Mouse (Mus musculus) right cerebral cortex, adult 2 months (tissue): ENCODE results near the gene Hes1.
A peak's percentile ranks its signal among the peaks of the same experiment; 100 is the strongest.

Experiments
- DNase-seq, 2 experiments: peaks; one replicate each; pipeline ENCODE4 v3.0.0; 2021 to 2022; ENCODE audit warnings: low spot score in 2 of 2

The Hes1 gene

DNA sequence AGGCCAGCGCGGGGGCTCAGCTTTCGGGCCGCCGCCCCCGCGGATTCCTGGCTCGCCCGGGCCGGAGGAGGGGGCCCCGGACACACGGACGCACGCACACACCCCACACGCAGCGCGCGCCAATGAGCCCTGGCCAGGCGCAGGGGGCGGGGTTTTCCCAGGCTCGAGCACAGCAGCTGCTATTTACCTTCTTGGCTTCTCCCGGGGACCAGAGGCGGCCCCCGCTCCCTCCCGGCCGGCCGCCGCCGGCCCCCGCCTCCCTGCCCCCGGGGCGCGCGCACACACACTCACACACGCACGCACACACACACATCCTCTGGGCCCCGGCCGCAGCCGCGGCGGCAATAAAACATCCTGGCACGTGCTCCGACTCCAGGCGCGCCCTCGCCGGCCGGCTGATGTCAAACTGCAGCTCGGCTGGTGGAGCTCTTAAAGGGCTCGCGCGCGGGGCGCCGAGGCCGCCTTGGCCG, at the start of gene Hes1:
Hes1 (plus strand) TSS at position 401 of the 470 bp plus-strand sequence.
- DNase-seq: peak; percentile 78 to 85

- DNase-seq: no peak
Observed at GRCm38 (mm10) chr16:30016064-30016463, 48.1 kb upstream of the Hes1 start.

DNA sequence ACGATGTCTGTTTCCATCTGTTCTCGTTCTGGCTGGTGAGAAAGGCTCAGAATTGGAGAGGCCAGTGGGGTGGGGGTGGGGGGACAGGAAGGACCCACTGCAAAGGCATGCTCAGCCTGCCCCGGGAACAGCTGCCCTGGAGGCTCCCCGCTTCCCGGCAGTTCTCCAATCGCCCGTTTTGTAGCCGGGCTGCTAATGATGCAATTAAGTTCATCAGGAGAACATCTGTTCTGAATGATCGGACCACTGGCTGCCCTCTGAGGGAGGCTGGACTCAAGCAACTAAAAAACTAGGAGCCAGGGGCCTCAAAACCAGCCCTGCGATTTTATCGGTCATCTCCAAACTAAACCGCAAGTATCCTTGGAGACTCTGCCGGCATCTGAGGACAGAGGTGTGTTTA, 44.1 kb upstream of the Hes1 start:
- no peak for DNase-seq

- peak; percentile 64 to 66 for DNase-seq
Observed at GRCm38 (mm10) chr16:30022352-30022751, 41.8 kb upstream of the Hes1 start.

- no peak for DNase-seq
Observed at GRCm38 (mm10) chr16:30022890-30023797, 41.0 kb upstream of the Hes1 start.

- DNase-seq: peak; percentile 64 to 72
Observed at GRCm38 (mm10) chr16:30024681-30025262, 39.4 kb upstream of the Hes1 start.

GRCm38 (mm10) chr16:30028184-30028583, 36.0 kb upstream of the Hes1 start:
- DNase-seq: no peak

DNA sequence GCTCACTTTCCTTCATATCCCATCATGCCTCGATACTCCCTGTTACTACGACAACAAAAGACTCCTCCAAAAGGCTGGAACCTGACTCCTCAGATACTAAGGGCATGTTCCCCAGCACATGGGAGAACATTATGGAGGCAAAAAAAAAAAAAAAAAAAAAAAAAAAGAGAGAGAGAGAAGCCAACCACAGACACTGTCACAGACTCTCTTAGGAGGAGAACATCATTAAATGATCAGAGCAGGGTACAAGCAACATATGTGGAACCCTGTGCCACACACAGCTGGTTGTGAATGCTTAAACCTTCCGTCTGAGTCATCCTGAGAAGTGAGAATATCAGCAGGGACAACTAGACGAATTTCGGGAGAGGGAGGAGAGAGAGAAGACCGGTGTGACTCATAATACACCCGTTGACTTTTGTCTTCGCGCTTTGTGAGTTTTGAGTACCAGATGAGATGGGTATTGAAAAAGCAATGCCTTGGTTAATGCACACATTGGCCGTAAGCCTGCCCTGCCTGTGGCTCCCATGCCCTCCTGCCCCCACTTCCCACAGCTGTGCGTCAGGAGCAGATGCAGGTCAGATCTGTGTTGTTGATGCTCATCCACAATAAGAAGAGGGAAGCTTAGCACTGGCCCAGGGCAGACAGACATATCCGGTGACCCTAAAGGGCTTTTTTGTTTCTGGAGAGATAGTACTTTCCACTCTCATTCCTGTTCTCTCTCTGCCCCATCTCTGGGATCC, 34.8 kb upstream of the Hes1 start:
- peak in 1 of 2 experiments; percentile 41 for DNase-seq

- DNase-seq: no peak
Observed at GRCm38 (mm10) chr16:30032326-30032904, 31.8 kb upstream of the Hes1 start.

DNA sequence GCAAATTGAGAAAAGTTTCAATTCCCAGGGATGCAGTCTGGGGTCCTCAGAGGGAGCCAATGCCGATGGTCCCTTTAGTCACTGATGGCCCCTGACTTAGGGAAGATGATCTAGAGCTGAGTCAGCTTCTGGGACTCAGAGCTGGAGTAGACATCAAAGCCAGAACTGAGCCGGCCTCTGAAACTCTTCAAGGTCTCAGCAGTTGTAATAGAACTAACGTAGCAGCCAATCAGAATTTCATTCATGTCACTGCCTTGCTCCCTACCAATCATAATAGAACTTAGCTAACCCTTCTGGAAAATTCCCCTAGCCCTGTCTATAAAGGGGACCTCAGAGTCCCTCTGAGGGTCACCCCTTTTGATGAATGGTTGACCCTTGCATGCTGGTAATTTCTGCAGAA, 30.8 kb upstream of the Hes1 start:
- no peak for DNase-seq

- DNase-seq: no peak
Observed at GRCm38 (mm10) chr16:30034001-30034400, 30.2 kb upstream of the Hes1 start.

DNA sequence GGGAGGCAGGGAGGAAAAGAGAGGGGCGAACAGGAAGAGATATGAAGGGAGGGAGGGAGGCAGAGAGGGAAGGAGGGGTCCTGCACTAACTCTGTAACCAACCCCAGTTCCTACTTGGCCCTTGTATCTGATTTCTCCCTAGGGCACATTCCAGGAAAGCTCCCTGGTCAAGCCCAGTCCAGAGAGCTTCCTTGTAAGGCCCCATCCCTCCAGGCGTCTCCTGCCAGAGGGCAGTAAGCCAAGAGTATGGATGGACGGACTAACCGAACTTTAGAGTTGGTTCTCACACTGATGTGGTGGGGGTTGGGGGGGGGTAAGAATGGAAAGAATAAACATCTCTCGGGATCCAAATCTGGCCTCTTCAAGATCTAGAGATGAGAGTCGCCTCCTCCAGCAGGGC, 29.7 kb upstream of the Hes1 start:
- DNase-seq: no peak

DNA sequence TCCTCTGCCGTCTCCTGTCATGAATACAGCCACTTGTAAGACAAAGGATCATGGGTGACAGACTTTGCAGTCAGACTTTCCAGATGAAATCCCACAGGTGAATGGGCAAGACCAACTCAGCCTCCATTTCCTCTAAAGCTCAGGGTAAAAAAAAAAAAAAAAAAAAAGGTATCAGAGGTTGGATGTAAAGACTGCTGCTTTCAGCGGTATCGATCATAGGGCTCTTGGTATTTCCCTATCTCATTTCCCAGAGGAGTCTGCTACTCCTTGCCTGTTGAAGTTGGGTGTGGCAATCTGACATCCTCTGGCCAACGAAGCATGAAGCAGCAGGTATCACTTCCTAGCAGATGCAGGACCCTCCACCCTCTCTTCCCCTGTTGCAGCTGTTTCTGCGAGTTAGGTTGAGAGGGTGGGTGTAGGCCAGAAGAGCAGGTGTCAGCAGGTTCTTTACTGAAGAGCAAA, 29.2 kb upstream of the Hes1 start:
- no peak for DNase-seq

DNA sequence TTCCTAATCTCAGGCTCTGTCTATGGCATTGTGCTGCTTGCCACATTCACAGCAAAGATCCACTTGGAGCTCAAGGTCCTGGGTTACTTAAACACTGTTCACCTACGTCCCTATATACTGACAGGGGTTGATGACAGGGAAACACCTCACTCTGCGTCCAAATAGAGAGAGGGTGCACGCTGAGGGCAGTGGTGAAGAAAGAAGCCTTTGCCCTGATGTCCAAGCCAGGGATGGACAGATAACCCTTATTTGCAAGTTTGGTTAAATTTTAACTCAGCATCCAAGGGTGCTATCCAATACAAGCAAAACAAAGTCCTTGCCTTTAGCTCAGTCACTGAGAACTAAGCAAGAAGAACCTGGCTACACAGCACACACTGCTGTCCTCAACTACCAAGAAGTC, 28.1 kb upstream of the Hes1 start:
- DNase-seq: no peak

DNA sequence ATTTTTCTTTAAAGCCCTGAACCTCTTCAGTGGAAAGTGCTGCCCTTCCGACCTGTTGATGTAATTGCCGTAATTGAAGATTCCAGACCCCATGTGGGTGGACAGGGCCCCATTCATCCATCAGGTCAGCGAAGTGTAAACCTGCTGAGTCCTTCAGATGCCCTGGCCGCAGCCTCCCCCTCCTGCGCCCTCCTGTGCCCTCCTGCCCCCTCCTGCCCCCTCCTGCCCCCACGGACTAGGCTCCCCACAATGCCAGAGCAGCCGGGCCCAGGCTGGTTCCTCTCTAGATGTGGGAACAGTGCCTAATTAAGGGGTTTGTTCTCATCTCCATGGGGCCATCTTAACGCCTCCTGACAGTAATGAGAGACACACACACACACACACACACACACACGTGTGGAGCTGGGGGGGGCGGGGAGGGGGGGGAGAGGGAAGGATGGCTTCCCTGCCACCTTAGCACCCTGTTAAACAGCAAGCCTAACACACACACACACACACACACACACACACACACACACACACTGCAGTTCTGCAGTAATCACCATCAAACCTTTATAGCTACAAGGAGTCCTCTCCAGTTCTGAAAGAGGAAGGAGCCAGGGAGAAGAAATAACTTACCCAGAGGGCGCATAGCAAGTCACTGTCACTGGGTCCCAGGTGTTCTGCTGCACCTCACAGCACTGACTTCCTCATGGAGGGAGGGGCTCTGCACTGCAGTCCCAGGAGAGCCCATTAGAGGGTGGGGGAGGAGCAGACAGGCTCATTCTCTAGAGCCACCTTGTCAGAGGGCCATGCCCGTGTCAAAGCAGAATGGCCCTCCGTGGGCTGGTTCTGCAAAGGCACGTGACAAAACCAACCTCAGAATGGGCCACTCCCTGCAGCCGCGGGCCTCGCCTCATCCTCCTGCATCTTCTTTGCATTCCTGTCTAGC, 25.3 kb upstream of the Hes1 start:
- DNase-seq: no peak

GRCm38 (mm10) chr16:30039841-30040240, 24.3 kb upstream of the Hes1 start:
- DNase-seq: no peak

- DNase-seq: peak in 1 of 2 experiments; percentile 42
Observed at GRCm38 (mm10) chr16:30042859-30043258, 21.3 kb upstream of the Hes1 start.

- DNase-seq: no peak
Observed at GRCm38 (mm10) chr16:30045615-30046014, 18.6 kb upstream of the Hes1 start.

DNA sequence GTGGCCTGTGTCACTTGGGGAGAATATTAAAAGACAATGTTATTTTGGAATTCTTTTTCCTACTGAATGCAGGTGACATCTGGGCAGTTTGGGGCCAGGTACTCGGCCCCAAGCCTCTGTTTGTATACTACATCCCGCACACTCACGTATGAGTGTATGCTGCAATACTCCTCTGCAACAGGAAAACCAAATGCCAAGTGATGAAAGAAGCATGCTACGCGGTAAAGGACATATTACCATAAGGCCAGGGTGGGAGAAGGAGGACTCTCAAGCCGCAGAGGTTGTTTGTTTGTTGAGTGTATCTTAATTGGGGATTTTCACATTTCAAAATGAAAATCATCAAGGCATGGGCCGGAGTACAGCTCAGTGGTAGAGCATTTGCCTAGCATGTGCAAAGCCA, 17.2 kb upstream of the Hes1 start:
- DNase-seq: no peak

- no peak for DNase-seq
Observed at GRCm38 (mm10) chr16:30047421-30047831, 16.8 kb upstream of the Hes1 start.
